Mouse (Mus musculus): ENCODE measurements at regions not wholly inside any gene's neighbourhood (a gene's known extent, or its start where the extent isn't known, plus 50 kb on each side); places are given as distances from the start of the nearest gene placed in this dataset.

DNA sequence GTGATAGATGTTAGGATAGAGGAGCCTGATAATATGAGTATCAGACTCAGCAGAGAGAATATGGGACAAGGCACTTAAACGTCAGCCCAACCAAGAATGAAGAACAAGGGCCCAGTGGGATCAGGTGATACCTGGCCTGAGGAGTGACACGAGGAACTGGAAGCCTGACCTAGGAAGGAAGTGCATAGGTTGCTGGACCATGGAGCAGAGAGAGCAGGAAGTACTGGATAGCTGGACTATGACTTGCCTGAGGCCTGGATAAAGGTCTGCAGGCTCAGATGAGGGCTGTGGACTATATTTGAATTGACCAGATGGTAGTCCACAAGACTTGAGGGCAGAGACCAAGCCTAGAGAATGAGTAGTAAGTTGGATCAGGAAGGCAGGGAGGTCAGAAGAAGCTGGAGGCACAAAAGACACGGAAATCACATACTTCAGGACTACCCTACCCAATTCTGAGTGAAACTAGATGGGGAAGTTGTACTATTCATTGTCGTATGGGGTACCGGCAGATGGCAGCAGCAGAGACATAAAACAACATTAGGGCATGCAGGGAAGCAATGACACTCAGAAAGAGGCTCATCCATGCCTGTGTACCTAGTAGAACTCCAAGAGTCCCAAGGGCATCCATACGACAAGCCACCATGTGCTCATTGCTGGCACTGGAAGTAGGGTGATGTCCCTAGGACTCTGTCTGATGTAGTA is 57.0 kb upstream of the Cd93 start:
- TF ChIP-seq CTCF (IDR thresholded peaks at IDR 0.05; ENCODE audit: insufficient read depth, low read length) (no peak), POLR2A (IDR thresholded peaks at IDR 0.05; ENCODE audit: borderline replicate concordance, extremely low read depth, low read depth, low read length) (no peak)

Measured in lung, adult 2 months (tissue).